20 mouse cellular contexts compared by ENCODE assay signal in the genomic region with DNA sequence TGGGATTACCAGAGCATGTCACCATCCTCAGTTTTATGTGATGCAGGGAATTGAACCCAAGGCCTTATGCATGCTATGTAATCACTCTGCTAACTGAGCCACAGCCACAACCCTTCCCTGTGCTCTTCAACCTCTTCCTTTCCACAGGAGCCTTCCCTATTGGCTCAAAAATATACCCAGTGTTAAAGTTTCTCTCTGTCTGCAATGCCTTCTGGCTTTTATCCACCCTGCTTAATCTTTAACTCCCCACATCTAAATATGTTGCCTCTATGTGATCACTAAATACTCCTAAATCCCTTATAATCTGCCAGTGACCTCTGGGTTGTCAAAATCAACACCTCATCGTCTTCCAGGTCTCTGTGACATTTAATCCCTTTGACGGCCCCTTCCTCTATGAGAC. TPM values are rescaled to one million over a fixed set of nuclear protein-coding genes. Genes with fewer than 3 reads are reported as not detected.
DNase-seq lines count a peak whose midpoint lies in the region; ATAC-seq and TF ChIP-seq lines count a peak whose summit lies in the region.
"Had no signal": no experiment of that assay in that cellular context is flagged by ENCODE, and none has a peak within 500 bp of the region (broad histone marks: within the 10 kb centered on the region; RNA-seq: fewer than 3 reads in every experiment).

No protein-coding gene starts in this region.

- no peaks in the 10 kb centered on the region for H3K79me2 ChIP-seq in liver, adult 2 months (ENCODE audit: control insufficient read depth, insufficient read depth, low read length)

- H3K4me3 ChIP-seq in heart, embryonic 13.5 days, result no peak overlapping the region
- H3K4me3 ChIP-seq in heart, embryonic 11.5 days (ENCODE audit: low read depth, low read length), result no peak overlapping the region
- H3K4me3 ChIP-seq in heart, postnatal 0 days (ENCODE audit: low read depth, low read length), result no peak overlapping the region
- H3K4me3 ChIP-seq in liver, adult 2 months (ENCODE audit: insufficient read depth, low read depth, low read length), result no peak overlapping the region
- no peak overlapping the region for H3K4me3 ChIP-seq in liver, postnatal 0 days (ENCODE audit: low read depth, low read length)
- H3K4me3 ChIP-seq: embryonic facial prominence, embryonic 13.5 days; forebrain, embryonic 12.5 days; hindbrain, embryonic 12.5 days had no signal

- ATAC-seq in heart, embryonic 13.5 days (ENCODE audit: extremely low read depth, insufficient number of reproducible peaks, low FRiP score, low TSS enrichment), result no peak
- no peak for ATAC-seq in heart, embryonic 11.5 days (replicated peaks; ENCODE audit: insufficient number of reproducible peaks, low FRiP score, low TSS enrichment)
- no peak for ATAC-seq in heart, postnatal 0 days (ENCODE audit: insufficient read depth, low read depth)
- ATAC-seq in liver, postnatal 0 days, result no peak
- ATAC-seq: forebrain, embryonic 16.5 days; hindbrain, embryonic 16.5 days; inflammation-experienced regulatory T-cells, adult 6 months; intestine, postnatal 0 days had no signal

- H3K27me3 ChIP-seq in heart, embryonic 13.5 days (replicated peaks), result no peaks in the 10 kb centered on the region
- H3K27me3 ChIP-seq in heart, embryonic 11.5 days (ENCODE audit: control insufficient read depth, insufficient read depth, low read length), result no peaks in the 10 kb centered on the region
- H3K27me3 ChIP-seq in heart, postnatal 0 days (ENCODE audit: control insufficient read depth, insufficient read depth, low read length), result no peaks in the 10 kb centered on the region
- H3K27me3 ChIP-seq in liver, adult 2 months (ENCODE audit: control insufficient read depth, insufficient read depth, low read length), result no peaks in the 10 kb centered on the region
- H3K27me3 ChIP-seq in liver, postnatal 0 days (ENCODE audit: insufficient read depth, low read length), result no peaks in the 10 kb centered on the region
- H3K27me3 ChIP-seq: embryonic facial prominence, embryonic 13.5 days; forebrain, embryonic 12.5 days; hindbrain, embryonic 12.5 days had no signal

- peak overlapping the region; percentile 65 for H3K4me2 ChIP-seq in heart, embryonic 13.5 days
- no peak overlapping the region for H3K4me2 ChIP-seq in heart, embryonic 11.5 days
- peak overlapping the region; percentile 70 for H3K4me2 ChIP-seq in heart, postnatal 0 days (ENCODE audit: low read depth, low read length)
- no peak overlapping the region for H3K4me2 ChIP-seq in liver, postnatal 0 days (ENCODE audit: low read depth, low read length)
- H3K4me2 ChIP-seq: embryonic facial prominence, embryonic 13.5 days; forebrain, embryonic 12.5 days; hindbrain, embryonic 12.5 days had no signal

- peaks cover 83% of the 10 kb centered on the region for H3K4me1 ChIP-seq in heart, embryonic 13.5 days
- peaks cover 38% of the 10 kb centered on the region for H3K4me1 ChIP-seq in heart, embryonic 11.5 days (ENCODE audit: control insufficient read depth, insufficient read depth, low read length)
- peaks cover 30% of the 10 kb centered on the region for H3K4me1 ChIP-seq in heart, postnatal 0 days (ENCODE audit: control insufficient read depth, insufficient read depth)
- peaks cover 2% of the 10 kb centered on the region; the same call in 1 of the 2 replicates for H3K4me1 ChIP-seq in liver, adult 2 months (ENCODE audit: control insufficient read depth, insufficient read depth, low read length)
- H3K4me1 ChIP-seq in liver, postnatal 0 days (ENCODE audit: insufficient read depth), result peaks cover 7% of the 10 kb centered on the region

- peak overlapping the region; percentile 44; the same call in 1 of the 2 replicates for H3K9ac ChIP-seq in heart, embryonic 13.5 days
- no peak overlapping the region for H3K9ac ChIP-seq in heart, embryonic 11.5 days (ENCODE audit: low read depth, low read length)
- H3K9ac ChIP-seq in heart, postnatal 0 days (replicated peaks; ENCODE audit: low read depth, low read length), result peak overlapping the region; percentile 23; the same call in 1 of the 2 replicates
- no peak overlapping the region for H3K9ac ChIP-seq in liver, adult 2 months (ENCODE audit: low read depth, low read length)
- no peak overlapping the region for H3K9ac ChIP-seq in liver, postnatal 0 days (replicated peaks)
- H3K9ac ChIP-seq: embryonic facial prominence, embryonic 13.5 days; forebrain, embryonic 12.5 days; hindbrain, embryonic 12.5 days had no signal

- peak overlapping the region; percentile 48 for H3K27ac ChIP-seq in heart, embryonic 13.5 days (replicated peaks)
- no peak overlapping the region for H3K27ac ChIP-seq in heart, embryonic 11.5 days (ENCODE audit: low read depth, low read length)
- peak overlapping the region; percentile 57 for H3K27ac ChIP-seq in heart, postnatal 0 days (ENCODE audit: low read depth)
- H3K27ac ChIP-seq in liver, adult 2 months (replicated peaks; ENCODE audit: insufficient read depth, low read depth, low read length), result no peak overlapping the region
- H3K27ac ChIP-seq in liver, postnatal 0 days (ENCODE audit: low read depth), result no peak overlapping the region
- H3K27ac ChIP-seq: embryonic facial prominence, embryonic 13.5 days; forebrain, embryonic 12.5 days; hindbrain, embryonic 12.5 days had no signal

- TF ChIP-seq EP300 in heart, postnatal 0 days (IDR thresholded peaks at IDR 0.05; ENCODE audit: low read depth), result no peak
- no peak for TF ChIP-seq EP300 in liver, postnatal 0 days (IDR thresholded peaks at IDR 0.05; ENCODE audit: low read depth)

- DNase-seq in heart, postnatal 0 days (ENCODE audit: low spot score), result no peak
- DNase-seq in heart, adult 8-10 months (ENCODE audit: low spot score), result no peak
- DNase-seq in liver, adult 2 months (ENCODE audit: extremely low read depth, low read depth, low spot score), result peak; percentile 60
- DNase-seq in liver, postnatal 0 days, result no peak
- DNase-seq: adrenal gland, adult 2 months; adrenal gland, postnatal 25 days; cerebellum, adult 18-20 months; cerebellum, adult 9-11 months; cerebellum, postnatal 36 days; gastrocnemius, postnatal 25 days; heart, postnatal 14 days had no signal

- no peak for TF ChIP-seq CTCF in heart, postnatal 0 days (IDR thresholded peaks at IDR 0.05; ENCODE audit: low read depth)
- TF ChIP-seq CTCF in liver, adult 2 months (IDR thresholded peaks at IDR 0.05; ENCODE audit: low read depth, low read length), result no peak
- TF ChIP-seq CTCF in liver, postnatal 0 days (IDR thresholded peaks at IDR 0.05; ENCODE audit: low read depth), result no peak

- no peaks in the 10 kb centered on the region for H3K9me3 ChIP-seq in heart, embryonic 13.5 days
- H3K9me3 ChIP-seq in heart, embryonic 11.5 days (replicated peaks; ENCODE audit: control insufficient read depth, low read length), result no peaks in the 10 kb centered on the region
- H3K9me3 ChIP-seq in heart, postnatal 0 days (replicated peaks; ENCODE audit: control insufficient read depth, low read length), result no peaks in the 10 kb centered on the region
- no peaks in the 10 kb centered on the region for H3K9me3 ChIP-seq in liver, postnatal 0 days (ENCODE audit: low read length)
- H3K9me3 ChIP-seq: embryonic facial prominence, embryonic 13.5 days; forebrain, embryonic 12.5 days; hindbrain, embryonic 12.5 days had no signal

- WGBS in heart, embryonic 13.5 days, result 49% methylated on average over 2 of the region's 2 CpGs
- 58% methylated on average over 2 of the region's 2 CpGs for whole genome bisulfite sequencing in heart, embryonic 11.5 days (ENCODE audit: insufficient replicate concordance)
- WGBS in heart, postnatal 0 days, result 32% methylated on average over 2 of the region's 2 CpGs
- 45% methylated on average over 2 of the region's 2 CpGs for WGBS in liver, adult 2 months
- WGBS in liver, postnatal 0 days (ENCODE audit: insufficient replicate concordance), result 60% methylated on average over 2 of the region's 2 CpGs

- no peak for TF ChIP-seq POLR2A in liver, adult 2 months (IDR thresholded peaks at IDR 0.05; ENCODE audit: extremely low read depth, insufficient read depth, low read length)

- H3K36me3 ChIP-seq in heart, embryonic 13.5 days, result peaks cover 9% of the 10 kb centered on the region; the same call in 1 of the 2 replicates
- no peaks in the 10 kb centered on the region for H3K36me3 ChIP-seq in heart, embryonic 11.5 days (ENCODE audit: control insufficient read depth, insufficient read depth, low read length)
- no peaks in the 10 kb centered on the region for H3K36me3 ChIP-seq in heart, postnatal 0 days (replicated peaks; ENCODE audit: control insufficient read depth, insufficient read depth, low read length)
- H3K36me3 ChIP-seq in liver, adult 2 months (ENCODE audit: control insufficient read depth, insufficient read depth, low read length), result no peaks in the 10 kb centered on the region
- no peaks in the 10 kb centered on the region for H3K36me3 ChIP-seq in liver, postnatal 0 days (replicated peaks; ENCODE audit: insufficient read depth, low read length)
- H3K36me3 ChIP-seq: embryonic facial prominence, embryonic 13.5 days; forebrain, embryonic 12.5 days; hindbrain, embryonic 12.5 days had no signal

RNA-seq across cellular contexts. Expression of a gene that starts 23.7 kb away (rescaled TPM):
- polyA plus RNA-seq in heart, embryonic 13.5 days (2015; fragmentation: Nextera tagmentation; extraction: Ambion mirVana), result 177 and 181 TPM in 2 replicates
- 147 and 191 TPM in 2 replicates for polyA plus RNA-seq in heart, embryonic 11.5 days (2014; fragmentation: Nextera tagmentation; extraction: Ambion mirVana)
- 910 and 974 TPM in 2 replicates for total RNA-seq in heart, postnatal 0 days (2014; rRNA removed; ENCODE audit: low replicate concordance)
- 346 and 419 TPM in 2 replicates for polyA plus RNA-seq in heart, postnatal 0 days (2015; fragmentation: Nextera tagmentation; extraction: Ambion mirVana)
- total RNA-seq in heart, adult 8-10 months (2022), result 100 to 1,000 TPM; 705 to 904 (median 868) TPM
- 2.1 and 2.7 TPM in 2 replicates for total RNA-seq in liver, adult 2 months (2014; rRNA removed)
- polyA plus RNA-seq in liver, adult 2 months (2012; rRNA removed), result 0.50 and 0.66 TPM in 2 replicates
- 1.00 and 3.0 TPM in 2 replicates for polyA plus RNA-seq in liver, postnatal 0 days (2015; fragmentation: Nextera tagmentation; extraction: Ambion mirVana)

RNA-seq across cellular contexts. Expression of a gene that starts 41.7 kb away (rescaled TPM):
- 6.3 and 7.7 TPM in 2 replicates for polyA plus RNA-seq in heart, embryonic 13.5 days (2015; fragmentation: Nextera tagmentation; extraction: Ambion mirVana)
- 7.3 and 9.4 TPM in 2 replicates for polyA plus RNA-seq in heart, embryonic 11.5 days (2014; fragmentation: Nextera tagmentation; extraction: Ambion mirVana)
- total RNA-seq in heart, postnatal 0 days (2014; rRNA removed; ENCODE audit: low replicate concordance), result 2.6 and 6.3 TPM in 2 replicates
- 2.9 and 3.4 TPM in 2 replicates for polyA plus RNA-seq in heart, postnatal 0 days (2015; fragmentation: Nextera tagmentation; extraction: Ambion mirVana)
- 1 to 10 TPM; 2.8 to 6.2 (median 3.6) TPM for total RNA-seq in heart, adult 8-10 months (2022)
- total RNA-seq in liver, adult 2 months (2014; rRNA removed), result 3.2 and 3.8 TPM in 2 replicates
- 2.5 and 2.8 TPM in 2 replicates for polyA plus RNA-seq in liver, adult 2 months (2012; rRNA removed)
- polyA plus RNA-seq in liver, postnatal 0 days (2015; fragmentation: Nextera tagmentation; extraction: Ambion mirVana), result 3.9 and 5.6 TPM in 2 replicates

Comparison
In these comparisons a context has a peak if more than half of its experiments do, and no peak if none do; other contexts are left out.
1. H3K27ac ChIP-seq: peak in heart, embryonic 13.5 days (single experiment) and heart, postnatal 0 days (single experiment); none in heart, embryonic 11.5 days (single experiment), liver, adult 2 months (single experiment) and liver, postnatal 0 days (single experiment).
2. H3K4me2 ChIP-seq: peak in heart, embryonic 13.5 days (single experiment) and heart, postnatal 0 days (single experiment); none in heart, embryonic 11.5 days (single experiment) and liver, postnatal 0 days (single experiment).
3. H3K9ac ChIP-seq: peak in heart, embryonic 13.5 days (single experiment) and heart, postnatal 0 days (single experiment); none in heart, embryonic 11.5 days (single experiment), liver, adult 2 months (single experiment) and liver, postnatal 0 days (single experiment).
4. RNA of a gene that starts 23.7 kb away (polyA plus RNA-seq): 346 to 419 TPM in heart, postnatal 0 days, 177 to 181 TPM in heart, embryonic 13.5 days and 147 to 191 TPM in heart, embryonic 11.5 days; 1.00 to 3.0 TPM in liver, postnatal 0 days and 0.50 to 0.66 TPM in liver, adult 2 months; every median in the first group is over 10 times any median in the second.